Mouse (Mus musculus): ENCODE measurements around the gene Asphd2. TPM values are rescaled to one million over a fixed set of nuclear protein-coding genes. Genes with fewer than 3 reads are reported as not detected.
A peak's percentile ranks its signal among the peaks of the same experiment; 100 is the strongest.

The Asphd2 gene
- polyA plus RNA-seq, 1 experiment = 4.3 TPM

DNA sequence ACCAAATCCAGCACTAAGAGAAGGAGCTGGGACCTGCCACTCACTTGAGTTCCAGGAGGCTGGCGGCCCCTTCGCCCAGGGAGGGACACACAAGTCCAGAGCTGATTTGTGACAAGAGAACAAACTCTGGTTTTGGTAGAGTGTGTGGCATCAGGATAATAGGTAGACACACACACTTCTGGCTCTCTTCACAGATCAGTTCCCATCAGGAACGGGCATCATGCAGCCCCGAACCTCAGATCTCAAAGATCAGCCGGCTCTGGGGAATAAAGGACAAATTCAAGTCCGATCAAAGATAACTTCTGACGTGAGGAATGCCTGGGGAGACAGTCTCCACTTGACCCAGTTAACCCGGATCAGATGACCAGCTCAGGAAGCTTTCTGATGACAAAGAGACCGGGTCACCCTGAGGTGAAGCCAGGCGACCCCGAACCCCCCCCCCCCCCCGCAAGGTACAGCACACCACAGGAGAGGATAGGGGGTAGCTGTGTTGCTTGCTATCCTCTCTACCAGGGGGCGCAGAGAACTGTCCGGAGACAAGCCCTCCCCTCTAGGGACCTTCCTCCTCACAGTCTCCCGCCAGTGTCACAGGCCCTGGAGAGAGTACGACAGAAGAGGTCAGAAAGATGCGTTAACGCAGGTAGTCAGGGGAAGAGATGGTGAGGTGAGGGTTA lies 788 bp downstream of the Asphd2 start:
- Histone ChIP-seq H3K4me1 (ENCODE audit: control insufficient read depth, insufficient read depth, low read length) (no peaks in the 10 kb centered on the region), H3K4me3 (ENCODE audit: insufficient read depth, low read length) (peak overlapping the region; percentile 38), H3K27ac (ENCODE audit: insufficient read depth, low read length) (no peak overlapping the region)
- TF ChIP-seq POLR2A (IDR thresholded peaks at IDR 0.05; ENCODE audit: low read depth, low read length) = no peak
- TF ChIP-seq CTCF (IDR thresholded peaks at IDR 0.05; ENCODE audit: borderline replicate concordance, insufficient read depth, low read length) = no peak

- Histone ChIP-seq H3K27ac (ENCODE audit: insufficient read depth, low read length) (no peak overlapping the region), H3K4me3 (ENCODE audit: insufficient read depth, low read length) (no peak overlapping the region), H3K4me1 (ENCODE audit: control insufficient read depth, insufficient read depth, low read length) (no peaks in the 10 kb centered on the region)
- TF ChIP-seq CTCF (IDR thresholded peaks at IDR 0.05; ENCODE audit: borderline replicate concordance, insufficient read depth, low read length) (no peak), POLR2A (IDR thresholded peaks at IDR 0.05; ENCODE audit: low read depth, low read length) (no peak)
Observed at GRCm38 (mm10) chr5:112391676-112392323, 2.9 kb downstream of the Asphd2 start.

DNA sequence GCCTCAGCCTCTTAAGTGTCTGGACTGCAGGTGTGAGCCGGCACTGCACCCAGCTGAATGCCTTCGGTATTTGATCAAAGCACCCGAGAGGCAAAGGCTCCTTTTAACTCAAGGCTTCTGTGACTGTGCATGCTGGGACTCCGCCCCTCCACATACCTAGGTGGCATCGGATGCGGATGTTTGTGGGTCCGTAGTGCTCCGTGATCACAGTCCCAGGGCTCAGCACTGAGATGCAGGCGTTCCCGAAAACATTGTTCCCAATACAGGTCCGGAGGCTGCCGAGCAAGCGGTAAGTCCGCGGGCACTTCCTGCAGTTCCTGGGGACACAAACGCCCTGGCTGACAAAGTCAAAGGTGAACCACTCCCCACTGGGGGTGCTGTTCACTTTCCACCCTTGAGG lies 3.7 kb downstream of the Asphd2 start:
- H3K4me1 ChIP-seq (ENCODE audit: control insufficient read depth, insufficient read depth, low read length) = no peaks in the 10 kb centered on the region
- TF ChIP-seq CTCF (IDR thresholded peaks at IDR 0.05; ENCODE audit: borderline replicate concordance, insufficient read depth, low read length) (no peak), POLR2A (IDR thresholded peaks at IDR 0.05; ENCODE audit: low read depth, low read length) (no peak)
- H3K4me3 ChIP-seq (ENCODE audit: insufficient read depth, low read length) = no peak overlapping the region
- H3K27ac ChIP-seq (ENCODE audit: insufficient read depth, low read length) = no peak overlapping the region

DNA sequence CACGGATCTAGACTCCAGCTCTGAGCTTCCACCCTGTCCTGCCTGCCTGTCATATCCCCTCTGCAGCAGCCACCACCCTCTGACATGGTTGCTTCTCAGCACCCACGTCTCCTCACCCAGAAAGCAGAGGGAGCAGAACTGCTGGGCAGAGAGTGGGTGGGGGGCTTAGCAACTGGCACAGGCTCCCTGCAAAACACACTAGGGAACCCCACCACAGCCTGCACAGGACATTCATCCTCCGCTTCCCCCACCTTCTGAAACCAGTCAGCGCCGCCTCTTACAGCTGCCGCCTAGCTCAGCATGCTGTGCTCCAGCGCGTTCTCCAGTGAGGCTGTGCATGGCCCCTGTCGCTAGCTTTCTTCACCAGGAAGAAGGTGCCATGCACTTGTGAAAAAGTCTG lies 5.3 kb downstream of the Asphd2 start:
- Histone ChIP-seq H3K4me3 (ENCODE audit: insufficient read depth, low read length) (no peak overlapping the region), H3K4me1 (ENCODE audit: control insufficient read depth, insufficient read depth, low read length) (no peaks in the 10 kb centered on the region), H3K27ac (ENCODE audit: insufficient read depth, low read length) (no peak overlapping the region)
- TF ChIP-seq CTCF (IDR thresholded peaks at IDR 0.05; ENCODE audit: borderline replicate concordance, insufficient read depth, low read length) = no peak
- TF ChIP-seq POLR2A (IDR thresholded peaks at IDR 0.05; ENCODE audit: low read depth, low read length) = no peak

DNA sequence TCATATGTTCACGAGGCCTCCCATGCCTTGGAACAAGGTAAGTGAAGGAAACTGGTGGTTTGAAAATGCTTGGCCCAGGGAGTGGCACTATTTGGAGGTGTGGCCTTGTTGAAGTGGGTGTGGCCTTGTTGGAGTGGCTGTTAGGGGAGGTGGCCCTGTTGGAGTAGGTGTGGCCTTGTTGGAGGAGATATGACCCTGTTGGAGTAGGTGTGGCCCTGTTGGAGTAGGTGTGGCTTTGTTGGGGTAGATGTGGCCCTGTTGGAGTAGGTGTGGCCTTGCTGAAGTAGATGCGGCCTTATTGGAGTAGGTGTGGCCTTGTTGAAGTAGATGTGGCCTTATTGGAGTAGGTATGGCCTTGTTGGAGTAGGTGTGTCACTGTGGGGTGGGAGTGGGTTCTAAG lies 8.7 kb downstream of the Asphd2 start:
- TF ChIP-seq CTCF (IDR thresholded peaks at IDR 0.05; ENCODE audit: borderline replicate concordance, insufficient read depth, low read length) (no peak), POLR2A (IDR thresholded peaks at IDR 0.05; ENCODE audit: low read depth, low read length) (no peak)

DNA sequence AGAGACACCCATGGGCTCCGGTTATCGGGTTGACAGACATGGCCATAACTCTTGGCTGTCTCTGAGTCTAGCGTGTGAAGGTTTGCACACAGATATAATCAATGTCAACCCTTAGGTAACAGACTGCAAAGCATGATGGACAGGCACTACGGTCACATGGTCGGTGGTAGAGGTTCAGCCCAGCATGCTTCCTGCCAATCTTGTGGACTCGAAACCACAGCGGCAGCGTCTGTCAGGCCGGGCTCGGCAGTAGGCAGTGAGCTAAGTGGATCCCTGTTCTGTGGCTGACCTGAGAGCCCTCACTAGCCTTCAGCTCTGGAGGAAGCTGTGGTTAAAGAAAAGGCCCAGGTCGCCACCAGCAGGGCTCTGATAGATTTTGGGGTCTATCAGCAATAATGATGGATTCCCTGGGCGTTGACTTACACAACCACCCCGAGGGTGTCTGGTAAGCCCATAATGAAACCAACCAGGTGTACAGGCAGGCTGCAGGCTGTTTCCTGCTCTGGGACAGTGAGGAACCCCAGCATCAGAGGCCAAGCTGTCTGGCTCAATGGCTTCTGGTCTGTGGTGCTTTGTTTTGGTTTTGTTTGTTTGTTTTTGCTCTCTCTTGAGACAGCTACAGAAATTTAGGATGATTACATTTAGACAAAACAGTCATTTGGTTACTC lies 9.7 kb downstream of the Asphd2 start:
- Histone ChIP-seq H3K27ac (ENCODE audit: insufficient read depth, low read length) (no peak overlapping the region), H3K4me1 (ENCODE audit: control insufficient read depth, insufficient read depth, low read length) (no peaks in the 10 kb centered on the region), H3K4me3 (ENCODE audit: insufficient read depth, low read length) (no peak overlapping the region)
- TF ChIP-seq CTCF (IDR thresholded peaks at IDR 0.05; ENCODE audit: borderline replicate concordance, insufficient read depth, low read length) = no peak
- TF ChIP-seq POLR2A (IDR thresholded peaks at IDR 0.05; ENCODE audit: low read depth, low read length) = no peak

More for the DNA sequence above, 8.7 kb downstream of the Asphd2 start:
- Histone ChIP-seq H3K4me3 (ENCODE audit: insufficient read depth, low read length) (no peak overlapping the region), H3K4me1 (ENCODE audit: control insufficient read depth, insufficient read depth, low read length) (no peaks in the 10 kb centered on the region), H3K27ac (ENCODE audit: insufficient read depth, low read length) (no peak overlapping the region)

- TF ChIP-seq POLR2A (IDR thresholded peaks at IDR 0.05; ENCODE audit: low read depth, low read length) = no peak
- TF ChIP-seq CTCF (IDR thresholded peaks at IDR 0.05; ENCODE audit: borderline replicate concordance, insufficient read depth, low read length) = no peak
- Histone ChIP-seq H3K4me1 (ENCODE audit: control insufficient read depth, insufficient read depth, low read length) (no peaks in the 10 kb centered on the region), H3K27ac (ENCODE audit: insufficient read depth, low read length) (no peak overlapping the region), H3K4me3 (ENCODE audit: insufficient read depth, low read length) (no peak overlapping the region)
Observed at GRCm38 (mm10) chr5:112382641-112383330, 11.9 kb downstream of the Asphd2 start.

GRCm38 (mm10) chr5:112382042-112382441 lies 12.6 kb downstream of the Asphd2 start:
- Histone ChIP-seq H3K4me3 (ENCODE audit: insufficient read depth, low read length) (no peak overlapping the region), H3K4me1 (ENCODE audit: control insufficient read depth, insufficient read depth, low read length) (no peaks in the 10 kb centered on the region), H3K27ac (ENCODE audit: insufficient read depth, low read length) (no peak overlapping the region)
- no peak for TF ChIP-seq CTCF (IDR thresholded peaks at IDR 0.05; ENCODE audit: borderline replicate concordance, insufficient read depth, low read length)
- TF ChIP-seq POLR2A (IDR thresholded peaks at IDR 0.05; ENCODE audit: low read depth, low read length) = no peak

- no peak overlapping the region for H3K27ac ChIP-seq (ENCODE audit: insufficient read depth, low read length)
- no peaks in the 10 kb centered on the region for H3K4me1 ChIP-seq (ENCODE audit: control insufficient read depth, insufficient read depth, low read length)
- TF ChIP-seq CTCF (IDR thresholded peaks at IDR 0.05; ENCODE audit: borderline replicate concordance, insufficient read depth, low read length) (no peak), POLR2A (IDR thresholded peaks at IDR 0.05; ENCODE audit: low read depth, low read length) (no peak)
- H3K4me3 ChIP-seq (ENCODE audit: insufficient read depth, low read length) = no peak overlapping the region
Observed at GRCm38 (mm10) chr5:112381154-112381553, 13.5 kb downstream of the Asphd2 start.
